Mouse (Mus musculus): ENCODE results near the gene Coa4. TPM values are rescaled to one million over a fixed set of nuclear protein-coding genes. Genes with fewer than 3 reads are reported as not detected.
A peak's percentile ranks its signal among the peaks of the same experiment; 100 is the strongest.

Gene Coa4
- polyA plus RNA-seq, 1 experiment from 2014 or later: 18.4 TPM

DNA sequence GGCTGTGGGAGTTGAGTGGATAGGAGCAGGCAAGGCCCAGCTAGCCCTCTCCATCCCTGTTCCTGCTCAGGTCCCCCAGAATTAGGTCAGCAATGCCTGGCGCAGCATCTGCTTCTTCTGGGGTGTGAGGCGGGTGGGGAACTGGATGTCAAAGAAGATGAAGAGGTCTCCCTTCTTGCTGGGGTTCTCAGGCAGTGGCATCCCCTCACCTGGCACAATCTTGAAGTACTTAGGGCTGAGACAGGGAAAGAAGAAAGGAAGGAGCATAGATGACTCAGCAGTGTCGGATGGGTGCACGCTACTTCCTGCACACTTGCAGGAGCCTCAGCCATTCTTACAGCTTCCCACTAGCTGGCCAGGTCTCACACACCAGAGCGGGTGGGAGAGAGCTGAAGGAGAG lies 33.8 kb upstream of the Coa4 start:
- peak; percentile 73 for DNase-seq (ENCODE audit: low spot score)

DNA sequence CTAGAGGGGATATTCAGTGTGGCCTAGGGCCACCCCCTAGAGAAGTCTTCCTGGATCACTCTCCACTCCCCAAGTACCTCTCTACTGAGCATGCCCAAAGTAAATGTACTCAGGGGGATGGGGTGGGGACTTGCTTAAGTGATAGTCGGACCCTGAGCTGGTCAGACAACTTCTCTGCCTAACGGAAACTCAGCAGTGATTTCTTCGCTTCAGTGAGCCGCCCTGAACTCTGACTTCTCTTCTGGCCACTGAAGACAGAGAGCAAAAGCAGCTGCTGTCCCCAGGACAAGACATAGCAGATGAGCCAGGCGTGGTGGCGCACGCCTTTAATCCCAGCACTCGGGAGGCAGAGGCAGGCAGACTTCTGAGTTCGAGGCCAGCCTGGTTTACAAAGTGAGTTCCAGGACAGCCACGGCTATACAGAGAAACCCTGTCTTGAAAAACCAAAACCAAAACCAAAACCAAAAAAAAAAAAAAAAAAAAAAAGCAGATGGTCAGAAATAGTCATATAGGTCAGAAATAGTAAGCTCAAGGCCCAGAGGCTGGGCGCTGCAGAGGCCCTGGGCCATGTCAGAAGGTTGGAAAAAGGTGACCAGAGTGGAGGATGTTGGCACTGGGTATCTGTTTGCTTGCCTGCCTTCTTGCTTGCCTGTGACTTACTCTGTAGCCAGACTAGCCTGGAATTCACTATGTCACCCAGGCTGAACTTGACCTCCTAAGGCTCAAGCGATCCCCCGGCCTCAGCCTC lies 32.0 kb upstream of the Coa4 start:
- DNase-seq (ENCODE audit: low spot score): no peak

DNA sequence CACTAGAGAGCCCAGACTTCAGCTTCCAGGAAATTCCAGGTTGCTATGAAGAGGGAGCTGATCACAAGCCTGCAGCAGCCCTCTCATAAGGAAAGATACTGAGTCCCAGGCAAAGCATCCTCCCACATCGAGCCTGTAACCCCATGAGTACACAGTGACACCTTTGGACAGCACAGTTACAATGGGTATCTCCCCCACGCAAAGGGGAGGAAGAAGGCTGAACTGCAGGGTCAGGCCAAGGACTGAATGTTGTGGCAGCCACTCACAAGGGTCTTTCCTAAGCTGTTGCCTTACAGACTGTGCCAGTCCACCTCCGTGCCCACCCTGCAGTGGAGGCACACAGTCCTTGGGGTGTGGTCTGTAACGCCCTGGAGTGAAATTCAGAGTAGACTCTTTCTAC lies 30.4 kb upstream of the Coa4 start:
- no peak for DNase-seq (ENCODE audit: low spot score)

DNA sequence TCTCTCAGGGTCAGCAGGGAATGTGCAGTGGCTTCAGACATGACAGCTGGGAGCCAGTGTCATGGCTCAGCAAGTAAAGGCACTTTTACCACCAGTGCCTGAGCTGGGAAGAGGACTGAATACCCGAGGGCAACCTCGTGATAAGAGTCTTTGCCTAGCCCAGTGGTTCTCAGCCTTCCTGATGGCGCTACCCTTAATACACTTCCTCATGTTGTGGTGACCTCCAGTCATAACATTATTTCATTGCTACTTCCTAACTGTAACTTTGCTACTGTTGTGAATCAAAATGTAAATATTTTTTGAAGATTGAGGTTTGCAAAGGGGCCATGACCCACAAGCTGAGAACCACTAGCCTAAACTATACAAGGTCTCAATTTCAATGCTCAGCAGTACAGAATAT lies 28.2 kb upstream of the Coa4 start:
- DNase-seq (ENCODE audit: low spot score): no peak

DNA sequence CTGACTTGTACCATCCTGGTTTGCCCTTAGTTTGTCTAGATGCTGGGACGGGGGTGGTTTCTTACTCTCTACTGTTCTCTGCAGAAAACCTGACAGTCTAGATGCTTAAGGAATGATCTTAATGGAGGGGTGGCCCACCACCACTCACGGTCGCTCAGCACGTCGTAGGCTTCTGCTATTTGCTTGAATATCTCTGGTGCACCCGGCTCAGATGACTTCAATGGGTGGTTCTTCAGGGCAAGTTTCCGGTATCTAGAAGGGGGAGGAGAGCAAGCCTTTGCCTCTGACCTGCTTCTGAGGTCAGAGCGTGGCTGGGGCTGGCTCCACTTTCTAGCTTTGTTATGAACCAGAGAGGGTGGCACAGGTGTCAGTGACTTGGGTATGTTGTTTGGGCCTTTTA lies 25.3 kb upstream of the Coa4 start:
- DNase-seq (ENCODE audit: low spot score): no peak

DNA sequence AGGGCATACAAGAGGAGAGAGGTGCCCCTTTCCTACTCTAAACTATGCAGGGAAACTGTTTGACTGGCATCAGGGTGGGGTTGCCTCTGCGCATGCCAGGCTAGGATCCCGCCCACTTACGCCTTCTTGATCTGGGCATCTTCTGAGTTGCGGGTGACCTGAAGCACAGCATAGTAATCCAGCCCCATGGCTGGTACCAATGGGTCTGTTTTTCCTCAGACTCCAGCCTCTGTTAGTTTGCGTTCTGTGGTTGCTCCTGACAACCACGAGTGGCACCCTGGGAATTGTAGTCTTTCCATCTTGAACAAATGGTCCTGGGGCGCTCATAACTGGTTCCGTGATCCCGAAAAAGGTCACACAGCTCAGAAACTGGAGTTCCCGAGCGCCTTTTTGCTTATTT lies 22.3 kb upstream of the Coa4 start, which contains the start of gene Dnajb13:
TSS of gene Dnajb13 (minus strand) at position 388 of the 400 bp plus-strand sequence.
- no peak for DNase-seq (ENCODE audit: low spot score)

DNA sequence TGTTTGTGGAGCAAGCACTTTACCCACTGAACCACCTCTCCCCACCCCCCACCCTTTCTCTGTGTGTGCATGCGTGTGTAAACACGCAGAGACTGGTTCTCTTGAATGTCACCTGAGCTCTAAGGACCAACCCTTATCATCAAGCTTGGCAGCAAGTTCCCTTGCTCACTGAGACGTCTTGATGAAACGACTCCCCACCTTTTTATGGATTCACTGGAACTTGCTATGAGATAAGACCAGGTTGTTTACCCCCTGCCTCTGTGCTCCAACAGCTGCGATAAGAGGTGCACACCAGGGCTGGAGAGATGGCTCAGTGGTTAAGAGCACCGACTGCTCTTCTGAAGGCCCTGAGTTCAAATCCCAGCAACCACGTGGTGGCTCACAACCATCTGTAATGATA lies 16.7 kb upstream of the Coa4 start:
- no peak for DNase-seq (ENCODE audit: low spot score)

DNA sequence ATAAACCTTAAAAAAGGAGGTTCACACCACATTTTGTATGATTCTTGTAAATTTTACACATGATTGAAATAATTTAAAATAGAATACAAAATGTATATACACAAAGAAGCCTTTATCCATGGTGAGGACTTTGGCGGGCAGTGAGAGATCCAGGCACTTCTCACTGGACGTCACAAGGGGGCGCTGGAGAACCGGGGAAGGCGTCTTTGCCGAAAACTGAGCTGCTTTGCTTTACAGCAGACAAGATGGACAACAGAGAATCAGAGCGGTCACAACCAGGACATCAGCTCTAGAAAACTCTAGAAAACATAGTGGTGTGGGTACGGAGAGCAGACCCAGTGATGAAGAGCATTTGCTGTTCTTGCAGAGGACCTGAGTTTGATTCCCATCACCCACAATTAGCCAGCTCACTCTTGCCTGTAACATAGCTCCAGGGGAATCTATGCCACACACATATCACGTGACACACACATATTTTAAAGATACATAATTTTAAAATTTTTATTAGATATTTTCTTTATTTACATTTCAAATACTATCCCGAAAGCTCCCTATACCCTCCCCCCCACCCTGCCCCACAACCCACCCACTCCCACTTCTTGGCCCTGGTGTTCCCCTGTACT lies 16.1 kb upstream of the Coa4 start:
- peak; percentile 65 for DNase-seq (ENCODE audit: low spot score)

DNA sequence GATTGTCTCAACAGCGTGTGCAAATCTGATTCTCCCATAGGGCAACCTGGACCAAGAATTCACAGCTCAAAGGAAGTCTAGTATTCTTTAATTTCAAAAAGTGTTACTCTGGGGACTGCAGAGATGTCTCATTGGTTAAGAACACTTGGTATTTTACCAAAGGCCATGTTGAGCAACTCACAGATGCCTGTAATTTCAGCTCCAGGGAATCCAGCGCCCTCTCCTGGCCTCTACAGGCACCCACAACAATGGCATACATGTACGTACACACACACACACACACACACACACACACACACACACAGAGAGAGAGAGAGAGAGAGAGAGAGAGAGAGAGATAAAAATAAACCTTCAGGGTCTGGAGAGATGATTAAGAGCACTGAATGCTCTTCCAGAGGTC lies 14.6 kb upstream of the Coa4 start:
- DNase-seq (ENCODE audit: low spot score): no peak

DNA sequence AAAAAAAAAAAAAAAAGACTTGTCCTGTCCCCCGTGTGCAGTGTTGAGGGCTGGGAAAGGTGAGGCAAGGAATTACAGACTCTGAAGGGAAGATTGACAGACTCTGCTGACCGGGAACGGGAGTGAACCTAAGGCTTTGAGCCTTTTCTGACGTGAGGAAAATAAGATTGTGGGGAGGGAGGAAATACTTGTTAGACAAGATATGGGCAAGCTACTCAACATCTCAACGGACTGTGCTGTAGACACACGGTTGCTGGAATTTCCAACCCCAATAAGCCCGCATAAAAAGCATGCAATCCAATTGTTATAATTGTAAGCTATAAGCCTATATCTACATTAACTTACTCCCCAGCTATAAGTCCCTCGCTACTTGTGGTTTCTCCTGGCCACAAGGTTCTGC lies 12.2 kb upstream of the Coa4 start:
- DNase-seq (ENCODE audit: low spot score): no peak

DNA sequence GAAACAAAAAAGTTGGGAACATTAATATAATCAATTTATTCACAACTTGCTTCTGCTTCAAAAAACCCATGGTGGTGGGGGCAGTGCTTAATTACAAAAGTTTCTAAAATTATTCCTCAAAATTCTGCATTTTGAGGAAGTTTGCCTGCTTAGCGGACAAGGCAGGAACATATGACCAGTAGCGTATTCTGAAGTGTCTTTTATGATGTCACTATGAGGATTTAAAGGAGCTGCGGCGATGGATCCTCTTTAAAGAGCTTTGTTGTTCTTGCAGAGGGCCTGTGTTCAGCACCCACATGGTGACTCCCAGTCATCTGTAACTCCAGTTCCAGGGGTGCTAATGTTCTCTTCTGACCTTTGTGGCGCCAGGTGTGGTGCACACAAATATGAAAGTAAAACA lies 6.1 kb upstream of the Coa4 start:
- no peak for DNase-seq (ENCODE audit: low spot score)

DNA sequence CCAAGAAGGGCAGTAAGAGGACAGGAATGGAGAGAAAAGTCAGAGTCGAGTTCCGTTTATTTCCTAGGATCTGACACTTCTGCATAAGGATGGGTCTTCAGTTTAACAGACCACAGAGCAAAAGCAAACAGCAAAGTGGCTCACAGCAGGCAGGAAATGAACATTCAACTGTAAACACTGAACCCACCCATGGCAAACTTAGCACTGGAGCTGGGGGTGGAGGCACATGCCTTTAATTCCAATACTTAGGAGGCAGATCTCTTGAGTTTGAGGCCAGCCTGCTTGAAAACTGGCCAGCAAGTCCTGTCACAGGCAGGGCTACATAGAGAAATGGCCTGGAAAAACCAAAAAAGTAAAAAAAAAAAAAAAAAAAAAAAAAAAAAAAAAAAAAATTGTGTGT lies 3.4 kb upstream of the Coa4 start:
- no peak for DNase-seq (ENCODE audit: low spot score)

DNA sequence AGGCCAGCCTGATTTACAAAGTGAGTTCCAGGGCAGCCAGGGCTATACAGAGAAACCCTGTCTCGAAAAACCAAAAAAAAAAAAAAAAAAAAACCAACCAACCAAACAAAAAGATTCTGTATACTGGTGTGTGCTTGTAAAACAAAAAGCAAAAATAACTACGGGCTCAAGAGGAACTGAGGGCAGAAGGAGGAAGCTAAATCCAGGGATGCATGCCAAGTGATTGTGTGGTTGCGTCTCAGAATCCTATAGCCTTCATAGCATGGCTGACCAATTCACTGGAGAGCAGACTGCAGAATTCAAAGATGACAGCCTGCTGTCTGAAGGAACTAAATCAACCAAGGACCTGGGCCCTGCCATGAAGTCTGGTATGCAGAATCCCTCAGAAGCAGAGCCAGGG lies 2.7 kb upstream of the Coa4 start:
- DNase-seq (ENCODE audit: low spot score): no peak

DNA sequence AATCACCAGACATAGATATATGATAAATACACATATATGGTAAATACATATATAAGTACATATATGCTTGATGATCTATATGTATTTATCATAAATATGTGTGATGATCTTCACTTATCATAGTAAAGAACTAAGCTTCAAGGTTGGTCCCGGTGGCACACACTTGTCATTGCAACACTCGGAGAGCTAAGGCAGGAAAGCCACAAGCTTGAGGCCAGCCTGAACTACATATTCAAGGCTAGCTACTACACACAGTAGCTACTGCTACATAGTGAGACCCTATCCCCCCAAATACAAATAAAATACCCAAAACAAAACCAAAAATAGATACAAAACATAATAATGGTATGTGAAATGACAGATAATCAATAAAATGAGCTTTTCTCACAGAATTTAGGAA lies 1.0 kb upstream of the Coa4 start:
- no peak for DNase-seq (ENCODE audit: low spot score)

DNA sequence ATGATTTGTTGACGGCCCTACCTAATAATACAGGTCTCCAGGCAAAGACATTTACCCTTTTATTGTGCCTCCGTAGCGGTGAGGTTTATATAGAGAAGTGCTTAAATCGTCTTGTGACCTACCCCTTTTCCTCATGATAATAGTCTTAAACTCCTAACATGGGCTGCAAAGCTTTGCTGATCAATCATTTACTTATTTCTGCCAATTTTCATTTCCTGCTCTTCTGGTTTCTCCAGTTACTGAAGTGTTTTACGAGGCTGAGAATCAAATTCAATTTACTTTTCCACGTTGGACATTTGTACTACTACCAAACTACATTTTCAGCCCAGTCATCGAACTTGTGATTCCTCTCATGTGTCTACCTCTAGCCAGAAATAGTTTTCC lies 640 bp downstream of the Coa4 start:
- no peak for DNase-seq (ENCODE audit: low spot score)

DNA sequence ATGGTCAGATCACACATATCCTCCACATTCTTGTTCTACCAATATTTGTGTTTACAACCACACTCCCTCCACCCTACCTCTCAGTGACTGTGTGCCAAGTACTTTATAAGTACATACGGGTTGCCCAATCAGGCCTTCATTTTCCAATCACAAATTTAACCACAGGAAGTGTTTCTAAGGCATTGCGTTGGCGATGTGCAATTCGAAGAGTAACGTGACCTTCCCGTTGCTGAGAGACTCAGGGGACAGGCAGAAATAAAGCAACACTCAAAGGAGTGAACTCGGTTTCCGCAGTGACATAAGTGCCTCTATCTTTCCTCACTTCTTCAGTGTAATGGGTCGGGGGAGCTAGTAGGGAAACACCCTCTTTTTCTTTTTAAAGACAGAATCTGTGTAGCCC lies 2.6 kb downstream of the Coa4 start:
- DNase-seq (ENCODE audit: low spot score): no peak

DNA sequence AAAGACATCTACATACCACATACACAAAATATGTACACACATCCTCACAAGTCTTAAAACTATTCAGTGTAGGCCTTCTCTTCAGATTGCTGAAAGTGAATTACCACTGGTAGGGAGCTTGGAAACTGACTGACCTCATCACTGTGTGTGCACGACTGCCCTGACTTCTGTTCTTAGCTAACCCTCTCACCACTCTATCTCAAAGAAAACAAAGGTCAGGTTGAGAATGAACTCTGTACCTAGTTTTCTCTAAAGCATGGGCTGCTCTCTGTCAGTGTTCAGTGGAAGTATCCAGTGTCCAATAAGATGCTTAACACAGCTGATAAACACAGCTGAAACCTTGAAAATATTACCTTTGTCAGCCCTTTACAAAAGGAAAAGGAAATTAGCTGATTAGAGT lies 7.6 kb downstream of the Coa4 start:
- DNase-seq (ENCODE audit: low spot score): no peak

DNA sequence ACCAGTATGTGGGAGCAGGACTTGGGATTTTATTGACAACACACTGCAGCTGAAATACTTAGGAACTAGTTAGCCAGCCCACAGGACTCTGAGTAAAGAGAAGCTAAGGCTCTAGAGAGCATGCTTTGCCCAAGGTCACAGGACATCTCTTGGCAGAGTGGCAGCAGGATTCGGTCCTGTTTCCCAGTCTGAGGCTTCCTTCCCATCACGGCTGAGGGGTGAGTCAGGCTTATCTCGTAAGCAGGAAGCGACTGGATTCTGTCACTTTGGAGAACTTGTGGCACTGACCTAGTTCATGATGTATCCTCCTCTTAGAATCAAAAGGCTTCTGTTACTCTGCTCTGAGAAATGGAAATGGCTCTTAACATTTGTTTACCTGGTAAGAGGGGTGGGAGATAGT lies 10.8 kb downstream of the Coa4 start:
- DNase-seq (ENCODE audit: low spot score): no peak

DNA sequence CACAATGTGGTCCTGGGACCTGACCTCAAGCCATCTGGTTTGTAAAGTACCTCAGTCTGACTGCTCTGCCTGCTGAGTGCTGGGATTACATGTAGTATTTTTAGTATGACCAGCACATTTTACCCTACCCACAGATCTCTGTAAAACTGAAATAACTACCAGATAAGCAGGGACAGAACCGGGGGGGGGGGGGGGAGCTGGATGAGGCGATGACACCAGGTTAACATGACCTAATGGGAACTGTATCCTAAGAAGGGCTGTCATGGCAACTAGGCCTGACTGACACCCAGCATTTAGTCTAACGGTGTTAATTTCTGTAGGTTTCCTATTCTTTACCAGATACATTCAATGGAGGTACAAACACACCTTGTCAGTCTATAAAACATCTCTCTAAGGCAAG lies 12.9 kb downstream of the Coa4 start:
- no peak for DNase-seq (ENCODE audit: low spot score)

DNA sequence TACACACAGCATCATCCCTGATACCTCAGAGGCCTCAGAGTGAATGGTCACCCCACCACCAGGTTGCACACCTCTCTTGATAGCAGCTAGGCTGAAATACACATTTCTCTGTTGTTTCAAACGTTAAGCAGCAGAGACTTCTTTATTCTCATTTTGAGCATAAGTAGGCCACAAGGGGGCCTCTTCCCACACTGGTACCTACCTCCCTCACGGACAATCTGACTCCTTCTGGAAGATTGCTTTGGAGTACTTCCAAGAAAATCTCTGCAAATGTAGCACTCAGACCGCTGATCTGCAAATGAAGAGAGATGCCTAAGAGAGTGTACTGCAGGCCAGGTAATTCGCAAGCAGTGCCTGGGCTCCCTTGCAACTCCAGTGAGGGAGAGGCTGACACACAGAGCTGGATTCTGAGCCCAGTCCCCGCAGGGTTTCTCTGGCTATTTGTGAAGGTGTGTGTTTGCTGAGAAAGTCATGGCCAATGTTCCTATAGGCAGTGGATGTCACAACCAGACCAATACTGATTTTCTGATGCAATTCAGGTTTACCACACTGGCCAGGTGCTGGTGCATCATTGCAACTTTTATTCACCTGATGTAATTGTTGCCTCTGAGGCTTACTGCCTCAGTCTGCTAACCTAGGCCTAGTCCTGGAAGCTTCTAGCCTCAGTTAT lies 13.6 kb downstream of the Coa4 start:
- no peak for DNase-seq (ENCODE audit: low spot score)

DNA sequence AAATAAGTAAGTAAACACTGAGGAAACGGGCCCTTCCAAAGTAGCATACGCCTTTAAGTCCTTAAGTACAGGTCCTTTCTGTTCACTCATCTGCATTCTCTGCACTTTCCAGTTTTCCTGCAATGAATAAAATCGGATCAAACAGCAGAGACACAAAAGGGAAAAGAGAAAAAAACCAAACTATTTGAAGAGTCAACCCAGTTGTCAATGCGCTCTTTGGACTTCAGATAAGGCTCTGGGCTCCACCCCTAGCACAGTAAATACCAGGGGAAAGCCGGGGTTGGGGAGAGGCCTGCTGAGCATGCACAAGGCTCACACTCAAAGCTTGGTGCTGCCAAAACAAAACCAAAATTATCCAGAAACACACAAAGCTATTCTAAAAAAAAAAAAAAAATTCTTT lies 18.1 kb downstream of the Coa4 start:
- no peak for DNase-seq (ENCODE audit: low spot score)

DNA sequence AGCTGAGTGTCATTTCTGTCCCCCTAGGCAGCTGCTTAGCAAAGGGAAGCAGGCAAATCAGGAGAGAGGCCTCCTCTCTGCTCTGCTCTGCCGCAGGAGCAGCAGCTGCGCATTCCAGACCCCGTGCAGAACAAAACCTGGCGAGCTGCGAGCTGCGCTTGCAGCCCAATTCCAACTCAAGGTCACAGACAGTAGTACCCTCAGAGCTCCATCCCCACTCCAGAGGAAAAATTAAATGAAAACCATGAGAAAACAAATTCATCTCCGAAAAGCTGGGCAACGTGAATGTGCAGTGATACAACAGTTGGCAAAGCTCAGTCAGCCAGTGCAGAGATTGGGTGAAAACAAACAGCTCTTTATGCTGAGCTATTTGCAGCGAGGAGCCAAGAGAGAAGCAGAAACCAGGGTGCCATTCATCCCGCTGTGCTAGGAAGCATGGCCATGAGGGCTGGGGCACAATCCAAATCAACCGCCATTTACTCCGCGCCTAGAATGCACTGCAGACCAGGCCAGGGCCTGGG lies 18.6 kb downstream of the Coa4 start:
- DNase-seq (ENCODE audit: low spot score): no peak

DNA sequence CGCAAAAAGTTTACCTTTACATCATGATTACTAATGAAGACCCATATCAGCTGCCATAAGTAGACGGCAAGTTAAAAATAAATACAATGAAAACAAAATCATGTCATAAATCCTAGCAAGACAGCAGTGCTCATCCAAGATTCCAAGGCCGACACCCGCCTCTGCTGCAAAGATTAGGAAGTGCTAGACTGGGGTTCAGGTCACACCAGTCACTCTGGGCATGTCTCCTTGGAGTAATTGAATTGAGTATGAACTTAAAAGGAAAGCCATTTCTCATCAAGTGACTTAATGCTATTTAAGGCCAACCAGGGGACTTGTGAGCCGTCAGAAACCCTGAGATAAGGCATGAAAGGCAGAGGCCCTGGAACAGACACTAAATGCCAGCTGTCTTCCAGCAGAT lies 20.4 kb downstream of the Coa4 start:
- no peak for DNase-seq (ENCODE audit: low spot score)

Measured in thymus, postnatal 0 days (tissue).